Mouse (Mus musculus) thymus, adult 2 months (tissue): ENCODE measurements around the gene Tmem132c.

Experiments
- CTCF ChIP-seq: fragments of 200-500 bp; IDR thresholded peaks from 2 replicates; pipeline ENCODE4 v1.5.1; 2012; ENCODE audit warnings: mild to moderate bottlenecking, control low read depth, low read length, moderate library complexity, borderline replicate concordance; ENCODE audit not compliant: control insufficient read depth, poor library complexity, insufficient read depth; ENCODE audit errors: extremely low read depth
- POLR2A ChIP-seq: fragments of 200-500 bp; IDR thresholded peaks from 2 replicates; pipeline ENCODE4 v1.6.1; 2012; ENCODE audit warnings: mild to moderate bottlenecking, low read length, control low read depth, moderate library complexity; ENCODE audit not compliant: control insufficient read depth, poor library complexity, insufficient read depth; ENCODE audit errors: extremely low read depth

DNA sequence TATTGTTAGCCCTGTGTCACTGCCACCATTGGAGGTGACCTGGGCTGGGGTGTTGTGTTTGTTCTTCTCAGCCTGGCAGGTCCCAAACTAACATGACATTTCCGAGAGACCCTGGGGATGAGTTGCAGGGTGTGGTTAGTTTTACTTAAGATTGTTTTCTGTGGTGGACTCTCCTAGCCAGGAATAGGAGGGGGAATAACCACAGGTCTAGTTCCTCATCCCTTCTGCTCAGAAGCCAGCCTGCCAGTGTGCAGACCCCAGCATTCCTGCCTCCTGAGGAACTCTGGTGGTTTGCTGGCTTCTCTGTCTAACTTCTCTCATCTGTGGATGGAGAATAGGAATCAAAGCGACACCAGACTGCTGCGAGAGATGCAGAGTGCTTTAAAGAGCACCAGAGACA lies 240.7 kb downstream of the Tmem132c start:
- TF ChIP-seq POLR2A, result no peak
- TF ChIP-seq CTCF, result no peak
